Mouse (Mus musculus) cerebellum, adult 11-12 months (tissue): ENCODE data around the gene Stim1.
A peak's percentile ranks its signal among the peaks of the same experiment; 100 is the strongest.

Experiments
- DNase-seq: peaks from one replicate; pipeline ENCODE4 v3.0.0; 2022

Gene Stim1

DNA sequence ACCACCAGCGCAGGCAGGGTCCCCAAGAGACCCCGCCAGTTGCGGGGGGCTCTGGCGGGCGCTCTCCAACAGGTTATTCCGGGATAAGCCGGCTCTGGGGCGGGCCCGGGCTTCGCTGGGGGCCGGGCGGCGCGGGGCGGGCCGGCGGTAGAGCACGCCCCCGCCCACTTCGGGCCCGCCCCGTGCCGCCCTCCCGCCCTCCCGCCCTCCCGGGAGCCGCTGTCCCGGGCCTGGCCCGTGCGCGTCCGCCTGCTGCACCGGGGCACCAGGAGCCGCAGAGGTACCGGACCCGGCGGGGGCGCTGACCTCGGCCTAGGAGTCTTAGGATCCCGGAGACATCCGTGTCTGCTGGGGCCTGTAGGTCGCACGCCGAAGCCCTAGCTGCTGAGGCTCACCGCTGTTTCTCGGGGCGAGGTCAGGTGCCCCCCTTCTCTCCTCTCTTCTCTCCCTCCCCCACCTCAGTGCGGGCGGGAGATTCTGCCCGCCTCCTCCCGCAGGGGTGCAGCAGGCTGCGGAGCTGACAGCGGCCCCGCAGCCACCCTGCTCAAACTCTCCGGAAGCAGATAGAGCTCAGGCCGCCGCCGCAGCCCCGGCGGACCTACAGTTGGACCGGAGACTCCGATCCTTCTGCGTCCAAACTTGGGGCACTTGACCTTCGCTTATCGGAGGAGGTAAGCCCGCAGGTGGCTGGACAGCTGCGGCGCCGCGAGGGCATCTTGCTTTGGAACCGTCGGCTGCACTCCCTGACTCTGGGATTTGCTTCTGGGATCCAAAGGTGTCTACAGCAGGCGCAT is at the start of gene Stim1:
Stim1 (plus strand) TSS at position 206 of the 794 bp plus-strand sequence.
- DNase-seq: peak; percentile 77

DNA sequence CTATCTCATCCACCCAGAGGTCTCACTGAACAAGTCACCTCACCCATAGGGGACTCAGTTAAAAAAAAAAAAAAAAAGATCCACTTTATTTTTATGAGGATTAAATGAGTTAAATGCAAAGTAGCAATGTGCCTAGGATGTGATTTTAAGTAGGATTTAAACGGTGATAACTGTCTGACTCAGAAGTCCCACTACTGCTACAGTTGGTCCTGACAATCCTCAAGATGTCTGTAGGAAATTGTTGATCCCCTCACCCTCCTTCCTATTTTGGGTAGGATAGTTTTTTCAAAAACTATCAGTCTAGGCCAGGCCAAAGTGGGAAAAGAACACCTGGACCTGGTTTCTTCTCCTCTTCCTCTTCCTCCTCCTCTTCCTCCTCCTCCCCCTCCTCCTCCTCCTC is 45.7 kb upstream of the Stim1 start:
- no peak for DNase-seq

DNA sequence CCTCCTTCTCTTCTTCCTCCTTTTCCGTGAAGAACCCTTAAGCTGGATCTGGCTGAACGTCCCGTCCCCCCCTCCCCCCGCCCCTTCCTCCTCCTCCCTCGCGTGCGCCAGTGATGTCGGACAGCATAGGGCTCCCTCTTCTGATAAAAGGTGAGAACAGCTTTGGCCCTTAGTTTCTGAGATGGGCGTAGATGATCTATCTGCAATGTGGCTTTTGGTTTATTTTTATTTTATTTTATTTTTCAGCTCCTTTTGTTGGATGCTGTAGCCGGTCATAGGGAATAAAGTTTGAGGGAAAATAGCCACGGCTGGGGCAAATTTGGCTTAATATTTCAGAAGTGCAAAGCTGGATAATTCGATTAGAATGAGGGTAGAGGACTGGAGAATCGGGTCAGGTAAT is 45.3 kb upstream of the Stim1 start:
- peak; percentile 43 for DNase-seq

DNA sequence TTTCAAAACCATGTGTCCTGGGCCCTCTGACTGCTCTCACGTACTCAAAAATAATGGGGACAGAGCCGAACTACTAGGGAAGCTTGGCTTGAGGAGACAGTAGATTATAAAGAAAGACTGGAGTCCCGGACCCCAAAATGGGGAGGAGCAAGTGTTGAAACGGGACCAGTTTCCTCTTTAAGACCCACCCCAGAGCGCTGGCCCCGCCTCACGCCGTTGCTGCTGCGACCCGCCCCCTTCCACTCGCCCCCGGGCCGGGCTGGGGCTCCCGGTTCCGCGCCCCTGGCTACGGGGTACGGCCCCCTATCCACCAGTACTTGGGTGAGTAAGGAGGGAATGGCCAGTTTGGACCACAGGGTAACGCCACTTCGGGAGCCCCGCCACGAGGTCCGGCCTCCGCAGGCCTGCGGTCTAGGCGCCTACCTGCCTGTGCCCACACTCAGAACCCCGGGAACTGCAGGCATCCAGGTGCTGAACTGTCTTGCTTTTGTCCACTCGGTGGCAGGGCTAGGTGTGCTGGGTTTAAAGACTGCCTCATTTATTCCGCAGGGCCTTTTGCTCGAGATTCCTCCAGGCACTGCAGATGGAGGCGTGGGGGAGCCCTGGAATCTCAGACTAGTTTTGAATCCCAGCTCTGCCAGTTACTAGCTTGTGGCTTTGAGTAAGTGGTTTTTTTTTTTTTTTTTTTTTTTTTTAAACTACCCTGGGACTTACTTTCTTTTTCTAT is 44.6 kb upstream of the Stim1 start:
- peak; percentile 68 for DNase-seq

DNA sequence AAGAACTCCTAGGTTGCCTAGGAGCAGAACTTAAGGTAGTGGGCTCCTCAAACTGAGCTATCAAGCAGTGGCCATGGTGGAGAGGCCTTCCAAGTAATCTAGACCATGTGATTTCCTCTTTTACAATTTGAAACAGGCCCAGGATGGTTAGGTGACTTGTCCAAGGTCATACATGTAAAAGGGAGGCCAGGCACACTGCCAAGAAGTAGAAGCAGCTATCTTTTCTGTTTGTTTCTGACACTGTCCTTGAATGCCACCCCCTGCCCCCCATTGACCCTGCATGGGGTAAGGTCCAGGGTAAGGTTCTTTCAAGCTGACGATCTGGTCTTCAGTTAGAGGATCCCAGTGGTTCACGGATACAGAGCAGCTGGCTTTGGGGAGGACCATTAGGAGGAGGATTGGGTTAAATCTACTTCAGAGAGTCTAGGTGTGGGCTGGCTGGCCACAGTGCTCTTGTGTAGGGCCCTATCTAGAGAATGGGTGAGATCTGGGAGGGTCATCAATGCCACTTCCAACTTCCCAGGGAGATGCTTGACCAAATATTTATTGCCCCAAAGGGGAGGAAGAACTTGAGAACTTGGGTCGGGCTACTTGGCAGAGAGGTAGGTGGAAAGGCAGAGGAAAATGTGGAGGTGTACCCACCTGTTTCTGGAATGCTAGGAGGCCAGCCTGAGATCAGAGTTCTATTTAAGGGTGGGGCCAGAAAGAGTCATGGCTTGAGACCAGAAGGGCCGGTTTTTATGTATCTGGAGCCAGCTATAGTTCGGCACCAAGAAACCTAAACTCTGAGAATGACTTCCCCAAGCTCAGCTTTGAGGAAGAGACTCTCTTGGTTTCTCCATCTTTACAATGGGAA is 43.5 kb upstream of the Stim1 start:
- DNase-seq: peak; percentile 41

DNA sequence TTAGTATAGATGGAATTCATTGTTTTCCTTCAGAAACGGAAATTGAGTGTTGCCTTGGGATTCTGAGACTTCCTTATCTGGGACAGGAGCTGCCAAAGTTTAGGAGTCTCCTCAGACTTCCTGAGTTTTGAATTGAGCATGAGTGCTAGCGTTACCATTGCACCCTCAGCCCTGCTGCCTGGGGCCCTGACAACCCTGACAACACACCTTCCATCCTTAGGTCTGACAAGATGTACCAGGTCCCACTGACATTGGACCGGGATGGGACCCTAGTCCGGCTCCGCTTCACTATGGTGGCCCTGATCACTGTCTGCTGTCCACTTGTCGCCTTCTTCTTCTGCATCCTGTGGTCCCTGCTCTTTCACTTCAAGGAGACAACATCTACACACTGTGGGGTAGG is 41.6 kb upstream of the Stim1 start:
- DNase-seq: no peak

DNA sequence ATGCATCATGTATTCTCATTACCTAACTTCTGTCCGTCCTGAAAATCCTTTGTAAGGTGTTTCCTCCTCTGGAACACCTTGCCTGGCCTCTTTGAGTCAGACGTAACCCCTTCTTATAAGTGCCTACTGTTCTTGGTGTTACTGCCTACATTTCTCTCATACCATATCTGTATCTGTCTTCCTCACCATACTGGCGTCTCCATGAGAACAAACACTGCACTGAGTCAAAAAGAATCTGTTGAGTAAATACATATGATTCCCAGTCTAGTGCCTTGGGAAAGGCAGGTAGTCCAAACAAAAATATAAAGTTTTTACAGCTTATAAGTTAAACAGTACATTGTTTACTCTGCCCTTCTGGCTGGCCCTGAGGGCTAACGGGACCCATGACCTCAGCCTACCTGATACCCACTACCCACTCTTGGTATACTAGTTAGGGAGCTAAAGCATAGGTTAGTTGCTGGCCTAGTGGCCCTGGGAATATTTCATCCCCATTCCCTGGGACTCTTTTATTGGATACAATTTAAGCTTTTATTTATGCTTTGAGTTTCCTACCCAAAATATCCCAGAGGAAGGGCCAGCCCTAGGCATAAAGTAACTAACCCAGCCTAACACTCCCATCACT is 39.4 kb upstream of the Stim1 start:
- no peak for DNase-seq

DNA sequence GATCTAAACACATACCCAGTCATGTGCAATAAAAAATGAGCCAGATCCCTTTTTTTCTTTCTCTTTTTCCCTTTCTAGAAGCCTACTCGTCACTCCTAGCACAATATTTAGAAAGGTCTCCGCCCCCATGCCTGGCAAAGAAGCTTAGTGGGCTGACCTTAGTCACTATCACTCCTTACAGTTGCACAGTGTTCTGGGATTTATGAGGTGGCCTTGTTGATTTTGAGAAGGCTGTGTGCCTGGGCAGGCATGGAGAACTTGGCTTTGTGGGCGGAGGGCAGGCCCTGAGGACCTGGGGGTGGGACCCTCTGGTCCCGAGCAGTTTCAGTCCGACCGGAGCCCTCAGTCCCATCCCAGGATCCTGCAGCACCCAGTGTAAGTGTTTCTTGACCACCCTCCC is 37.8 kb upstream of the Stim1 start:
- no peak for DNase-seq

DNA sequence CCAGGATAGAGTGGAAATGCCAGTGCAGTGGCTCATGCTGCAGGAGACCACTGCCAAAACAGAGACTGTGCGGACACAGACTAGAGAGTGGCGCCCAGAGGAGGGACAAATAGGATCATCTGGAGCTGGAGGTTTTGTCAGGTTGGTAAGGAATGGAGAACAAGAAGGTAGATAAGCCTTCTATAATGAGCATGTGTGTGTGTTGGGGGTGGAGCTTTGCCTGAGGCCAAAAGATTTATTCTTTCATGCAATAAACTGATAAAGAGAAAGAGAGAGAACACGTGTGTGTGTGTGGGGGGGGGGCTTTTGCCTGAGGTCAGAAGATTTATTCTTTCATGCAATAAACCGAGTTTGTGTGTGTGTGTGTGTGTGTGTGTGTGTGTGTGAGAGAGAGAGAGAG is 34.5 kb upstream of the Stim1 start:
- no peak for DNase-seq

DNA sequence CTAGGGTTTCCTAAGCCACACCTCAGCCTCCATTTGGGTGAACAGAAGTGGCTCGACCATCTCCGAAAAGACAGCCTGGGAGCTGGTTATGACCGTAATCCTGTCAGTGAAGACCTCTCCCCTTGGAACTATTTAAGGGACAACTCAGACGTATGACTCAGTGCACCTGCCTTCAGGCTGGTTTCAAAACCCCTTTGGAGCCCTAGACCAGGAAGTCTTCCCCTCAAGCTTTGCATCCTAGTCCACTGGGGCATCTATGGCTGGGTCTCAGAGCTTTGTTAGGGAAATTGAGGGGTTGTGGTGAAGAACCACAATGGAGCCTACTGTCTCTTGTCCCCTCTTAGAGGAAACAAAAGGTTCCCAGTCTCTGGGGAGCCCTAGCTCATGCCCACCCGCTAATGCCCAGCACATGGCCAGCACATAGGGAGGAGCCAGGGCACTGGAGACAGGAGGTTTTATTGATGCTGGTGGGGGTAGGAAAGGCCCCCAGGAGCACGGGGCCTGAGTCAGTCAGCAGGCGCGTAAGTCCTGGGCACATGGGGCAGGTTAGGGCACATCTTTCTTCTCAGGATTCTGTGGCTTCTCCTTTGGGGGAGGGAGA is 28.8 kb upstream of the Stim1 start:
- no peak for DNase-seq

DNA sequence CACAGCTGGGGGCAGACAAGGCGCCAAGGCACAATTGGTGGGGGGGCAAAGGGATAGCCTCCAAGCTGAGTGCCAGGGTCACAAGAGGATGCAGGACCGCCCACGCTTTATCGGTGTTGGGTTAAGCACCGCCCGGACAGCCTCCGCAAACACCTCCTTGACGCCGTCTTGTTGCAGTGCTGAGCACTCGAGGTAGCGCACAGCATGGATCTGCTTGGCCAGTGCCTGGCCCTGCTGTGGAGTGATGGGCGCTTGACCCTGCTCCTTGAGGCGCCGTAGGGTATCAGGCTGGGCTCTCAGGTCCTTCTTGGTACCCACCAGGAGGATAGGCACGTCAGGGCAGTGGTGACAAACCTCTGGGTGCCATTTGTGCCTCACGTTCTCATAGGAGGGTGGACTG is 28.0 kb upstream of the Stim1 start:
- no peak for DNase-seq

DNA sequence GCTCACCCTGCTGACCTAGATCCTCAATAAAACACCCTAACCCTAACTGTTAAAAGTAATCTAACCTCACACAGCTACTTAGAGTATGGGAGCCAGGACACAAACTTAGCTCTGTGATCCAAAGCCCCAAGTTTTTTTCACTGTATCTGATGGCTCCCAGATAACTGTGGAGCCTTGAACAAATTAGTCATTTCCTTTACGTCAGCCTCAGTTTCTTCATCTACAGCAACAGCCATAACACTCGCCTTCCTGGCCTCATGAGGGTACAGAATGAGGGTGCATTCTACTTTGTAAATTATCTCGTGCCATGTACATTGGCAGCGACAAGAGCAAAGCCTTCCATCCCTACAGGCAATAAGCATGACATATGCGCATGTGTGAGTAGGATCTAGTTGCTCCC is 25.2 kb upstream of the Stim1 start:
- DNase-seq: no peak

DNA sequence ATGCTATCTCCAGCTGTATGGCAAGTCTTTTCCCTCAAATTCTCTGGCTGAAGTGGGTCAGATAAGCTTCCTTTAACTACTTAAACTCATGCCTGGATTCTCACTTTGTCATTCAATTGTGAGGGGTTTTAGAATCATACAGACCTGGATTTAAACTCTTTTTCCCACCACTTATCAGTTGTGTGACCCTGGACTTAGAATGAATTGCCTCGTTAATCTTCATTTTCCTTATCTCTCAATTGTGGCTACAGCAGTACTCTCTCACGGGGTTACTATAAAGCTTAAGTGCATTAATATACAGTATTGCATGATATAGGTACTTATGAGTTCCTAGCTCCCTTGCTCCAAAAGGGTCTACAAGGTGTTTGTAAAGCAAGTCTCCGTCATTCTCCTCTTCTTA is 24.7 kb upstream of the Stim1 start:
- DNase-seq: no peak

DNA sequence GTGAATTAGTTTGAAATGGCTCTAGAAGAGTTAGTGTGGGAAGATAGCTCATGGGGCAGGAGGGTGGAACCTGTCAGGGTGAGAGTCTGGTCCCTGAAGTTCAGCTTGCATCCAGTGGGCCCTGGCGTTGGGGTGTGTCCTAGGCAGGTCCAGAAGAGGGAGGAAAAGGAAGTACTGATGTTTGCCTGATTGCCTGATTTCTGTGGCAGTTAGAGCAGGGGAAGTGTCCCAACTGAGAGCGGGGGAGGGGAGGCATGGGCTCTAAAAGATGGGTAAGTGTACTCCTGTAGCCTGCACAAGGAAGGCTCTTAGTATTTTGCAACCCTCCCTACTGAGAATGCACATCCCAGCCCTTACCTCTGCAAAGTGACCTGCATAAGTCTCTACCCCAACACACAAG is 23.7 kb upstream of the Stim1 start:
- DNase-seq: no peak

DNA sequence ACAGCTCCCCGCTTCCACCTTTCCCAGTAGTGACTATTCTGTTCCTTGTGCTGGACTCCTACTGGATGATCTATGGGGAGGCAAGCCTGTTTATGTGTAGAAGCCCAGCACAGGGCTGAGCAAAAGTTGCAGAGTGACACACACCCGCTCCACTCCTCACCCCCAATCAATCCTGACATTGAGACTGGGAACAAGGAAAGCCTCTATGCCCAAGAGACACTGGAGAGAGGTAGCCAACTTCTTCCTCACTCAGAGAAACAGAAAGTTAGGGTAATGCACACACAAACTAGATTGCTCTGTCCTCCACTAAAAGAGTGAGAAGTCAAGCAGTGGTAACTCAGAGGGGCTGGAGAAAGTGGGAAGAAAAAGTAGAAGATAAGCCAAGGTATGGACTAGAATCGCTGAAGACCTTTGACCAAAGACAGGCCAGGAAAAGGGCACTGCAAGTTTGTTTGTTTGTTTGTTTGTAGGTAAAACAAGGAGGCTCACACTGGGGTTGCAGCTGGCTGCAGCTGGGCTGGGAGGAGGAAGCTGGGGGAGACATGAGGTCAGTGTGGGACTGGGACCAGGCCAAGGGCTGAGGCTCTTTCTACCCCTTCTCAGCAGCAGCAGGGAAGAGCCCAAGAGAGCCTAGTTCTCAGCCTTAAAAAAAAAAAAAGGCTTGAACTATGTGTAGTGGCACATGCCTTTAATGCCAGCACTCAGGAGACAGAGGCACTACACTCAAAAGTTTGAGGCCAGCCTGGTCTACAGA is 22.6 kb upstream of the Stim1 start:
- DNase-seq: no peak

DNA sequence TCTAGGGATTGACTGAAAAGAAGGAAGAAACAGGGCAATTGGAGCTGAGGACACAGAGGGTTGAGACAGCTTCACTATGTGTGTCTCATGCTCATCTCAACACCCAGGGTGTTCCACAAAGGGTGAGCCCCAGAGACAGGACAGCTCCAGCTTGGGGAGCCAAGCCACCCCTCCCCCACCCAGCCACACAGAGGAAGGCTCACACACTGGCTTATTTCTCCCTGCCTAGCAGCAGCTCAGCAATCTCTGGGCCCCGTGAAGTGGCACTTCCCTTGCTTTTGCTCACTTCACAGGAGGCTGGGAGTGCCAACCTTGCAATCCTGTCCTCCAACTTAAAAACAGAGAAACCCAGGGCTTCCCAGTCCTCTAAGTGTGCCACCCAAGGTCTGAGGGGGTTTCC is 21.8 kb upstream of the Stim1 start:
- DNase-seq: no peak

DNA sequence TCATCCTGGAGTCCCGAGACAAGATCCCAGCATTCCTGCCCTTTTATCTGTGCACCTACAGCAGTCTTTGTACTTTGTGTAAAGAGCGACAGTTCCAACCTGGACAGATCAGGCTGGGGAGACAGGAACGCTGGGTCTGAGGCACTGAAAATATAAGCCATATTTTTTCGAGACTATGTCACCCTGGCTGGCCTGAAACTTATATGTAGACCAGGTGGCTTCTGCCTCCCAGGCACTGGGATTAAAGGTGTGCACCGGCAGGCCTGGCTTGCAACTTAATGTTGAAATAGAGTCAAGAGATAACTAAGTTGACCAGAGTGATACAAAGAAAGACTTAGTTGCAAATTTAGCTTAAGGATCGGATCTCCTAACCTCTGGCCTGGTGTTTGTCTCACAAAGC is 21.3 kb upstream of the Stim1 start:
- DNase-seq: no peak

DNA sequence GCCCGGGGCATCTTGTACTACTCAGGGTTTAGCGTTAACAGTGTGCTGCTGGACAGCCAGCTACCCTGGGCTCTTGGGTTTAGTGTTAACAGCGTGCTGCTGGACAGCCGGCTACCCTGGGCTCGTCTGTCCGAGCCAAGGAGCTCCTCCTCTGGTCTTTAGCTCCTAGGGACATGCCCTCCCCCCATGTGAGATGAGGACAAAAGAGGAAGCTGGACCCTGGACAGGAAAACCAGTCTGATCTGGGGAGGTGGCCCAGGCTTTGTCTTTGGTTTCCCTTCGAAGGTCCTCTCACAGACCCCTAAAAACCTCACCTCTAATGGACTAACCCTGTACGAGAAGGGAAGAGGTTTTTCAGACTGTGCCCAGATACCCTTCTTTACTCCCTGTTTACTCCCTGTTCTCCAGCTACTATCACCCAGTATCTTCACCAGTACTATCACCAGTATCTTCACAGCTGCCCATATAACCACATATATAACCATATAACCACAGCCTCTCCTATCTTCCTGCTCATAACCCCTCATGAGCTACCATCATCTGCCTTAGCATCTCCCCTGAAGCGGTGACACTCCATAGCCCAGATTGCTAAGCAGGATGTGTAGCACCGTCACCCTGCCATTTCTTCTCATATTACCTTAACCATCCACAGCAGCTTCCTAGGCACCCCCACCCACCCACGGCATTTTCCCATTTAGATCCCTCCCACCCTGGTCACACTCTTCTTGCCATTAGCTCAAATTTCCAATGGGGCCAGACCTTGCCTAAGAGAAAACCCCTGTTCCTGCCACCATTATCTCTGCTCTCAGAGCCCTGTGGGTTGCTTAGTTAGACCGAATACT is 20.4 kb upstream of the Stim1 start:
- no peak for DNase-seq

DNA sequence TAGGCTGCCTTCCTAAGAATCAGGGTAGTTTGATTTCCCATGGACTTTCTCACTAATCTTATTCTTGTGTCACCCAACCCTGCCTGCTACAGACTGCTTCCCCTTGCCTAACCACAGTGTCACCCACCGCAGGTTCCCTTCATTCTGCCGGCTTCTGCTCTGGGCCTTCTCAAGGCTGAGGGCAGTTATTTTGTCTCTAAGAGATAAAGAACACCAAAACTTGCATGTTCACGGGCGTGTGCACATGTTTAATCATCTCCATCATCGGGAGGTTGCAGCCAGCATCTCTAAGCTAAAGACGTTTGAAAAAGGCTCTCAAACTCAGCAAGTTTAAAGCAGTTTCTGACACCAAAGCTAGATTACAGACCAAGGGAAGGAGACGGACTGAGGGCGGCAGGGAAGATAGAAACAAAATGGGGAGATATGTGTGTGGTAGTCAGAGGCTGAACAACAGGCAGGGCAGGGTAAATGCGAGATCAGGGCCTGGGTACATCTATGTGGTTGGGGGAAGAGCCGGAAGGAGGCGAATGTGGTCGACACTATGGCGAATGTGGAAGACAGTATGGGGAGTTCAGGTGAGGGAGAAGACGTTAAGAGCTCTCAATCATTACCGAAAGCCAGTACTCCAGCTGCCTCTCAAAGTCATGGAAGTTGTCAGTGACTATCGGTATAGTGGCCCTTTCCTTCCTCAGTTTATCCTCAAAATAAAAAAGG is 18.8 kb upstream of the Stim1 start:
- DNase-seq: no peak

DNA sequence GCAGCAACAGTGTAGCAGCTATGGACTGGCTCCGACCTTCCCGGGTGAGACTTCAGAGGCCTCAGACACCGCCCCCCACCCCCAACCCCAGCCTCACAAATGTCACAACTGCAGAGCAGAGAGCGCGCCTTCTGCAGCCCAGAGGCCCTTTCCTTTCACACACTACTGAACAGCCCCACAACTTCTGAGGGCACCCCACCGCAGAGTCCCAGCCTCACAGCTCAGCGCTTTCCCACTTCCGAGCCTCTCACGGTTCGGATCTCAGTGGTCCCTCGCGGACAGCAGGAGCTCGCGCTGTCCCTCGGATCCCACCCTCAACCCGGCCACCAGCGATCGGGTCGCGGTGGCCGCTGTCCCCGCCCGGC is 18.1 kb upstream of the Stim1 start:
- no peak for DNase-seq
